Mouse (Mus musculus): ENCODE measurements at regions not wholly inside any gene's neighbourhood (a gene's known extent, or its start where the extent isn't known, plus 50 kb on each side); places are given as distances from the start of the nearest gene placed in this dataset.

- no peak for DNase-seq (ENCODE audit: low read depth, low spot score)
Observed at GRCm38 (mm10) chr2:48223084-48223799, 590.7 kb upstream of the Acvr2a start.

GRCm38 (mm10) chr2:48250174-48250573, 563.7 kb upstream of the Acvr2a start:
- no peak for DNase-seq (ENCODE audit: low read depth, low spot score)

DNA sequence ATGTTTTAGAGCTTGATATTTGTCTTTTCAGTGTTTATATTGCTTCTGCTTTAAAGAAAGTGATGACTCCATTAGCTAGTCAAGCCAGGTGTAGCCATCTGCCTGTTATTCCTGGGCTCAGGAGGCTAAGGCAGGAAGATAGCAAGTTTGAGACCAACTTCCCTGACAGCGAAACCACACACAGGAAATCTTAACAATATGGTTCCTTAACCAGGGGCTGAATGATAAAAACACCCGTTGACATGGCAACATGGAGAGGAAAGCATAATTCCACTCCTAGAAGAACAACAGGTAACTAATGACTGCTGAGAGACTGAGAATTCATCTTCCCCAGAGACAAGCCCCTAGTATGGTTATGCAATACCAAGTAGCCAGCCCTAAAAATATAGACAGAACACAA, 553.6 kb upstream of the Acvr2a start:
- no peak for DNase-seq (ENCODE audit: low read depth, low spot score)
